Mouse (Mus musculus) embryonic facial prominence, embryonic 13.5 days (tissue): ENCODE data around the gene Mapkbp1. TPM values are rescaled to one million over a fixed set of nuclear protein-coding genes. Genes with fewer than 3 reads are reported as not detected.

Experiments
- ATAC-seq: fragments of 200-750 bp; cut with Nextera tagmentation; 2 replicates; pipeline ENCODE4 v1.8.0; 2017; ENCODE audit warnings: low read depth; ENCODE audit not compliant: insufficient number of reproducible peaks, insufficient read depth, low FRiP score, low TSS enrichment
- H3K27ac ChIP-seq: fragments of 300-500 bp; sonication (generic); 2 replicates; pipeline ENCODE4 v1.5.1; 2015; ENCODE audit warnings: moderate library complexity, mild to moderate bottlenecking, inconsistent platforms
- H3K27me3 ChIP-seq: fragments of 300-500 bp; sonication (generic); 2 replicates; pipeline ENCODE4 v1.6.1; 2015; ENCODE audit warnings: mild to moderate bottlenecking, inconsistent platforms
- H3K36me3 ChIP-seq: fragments of 300-500 bp; sonication (generic); 2 replicates; pipeline ENCODE4 v1.6.1; 2015; ENCODE audit warnings: mild to moderate bottlenecking, inconsistent platforms
- H3K4me1 ChIP-seq: fragments of 300-500 bp; sonication (generic); 2 replicates; pipeline ENCODE4 v1.6.1; 2015; ENCODE audit warnings: inconsistent platforms
- H3K4me2 ChIP-seq: fragments of 300-500 bp; sonication (generic); 2 replicates; pipeline ENCODE4 v1.6.1; 2015; ENCODE audit warnings: moderate library complexity, mild to moderate bottlenecking, inconsistent platforms
- H3K4me3 ChIP-seq: fragments of 300-500 bp; sonication (generic); 2 replicates; pipeline ENCODE4 v1.5.1; 2015; ENCODE audit warnings: mild to moderate bottlenecking, inconsistent platforms
- H3K9ac ChIP-seq: fragments of 300-500 bp; sonication (generic); 2 replicates; pipeline ENCODE4 v1.6.1; 2015; ENCODE audit warnings: mild to moderate bottlenecking, inconsistent platforms
- H3K9me3 ChIP-seq: fragments of 300-500 bp; sonication (generic); 2 replicates; pipeline ENCODE4 v1.6.1; 2016; ENCODE audit warnings: inconsistent platforms
- WGBS: fragments of 180-500 bp; shearing (Covaris S2); methylation state at CpG from one replicate; pipeline ENCODE4 v1.1.7; 2015; ENCODE audit warnings: mixed read lengths; 5-methylcytosine and 5-hydroxymethylcytosine counted together
- polyA plus RNA-seq: library from polyadenylated mRNA; unstranded; fragments of >200 nt; fragmentation: Nextera tagmentation; extraction: Ambion mirVana; gene quantifications from 2 replicates; pipeline ENCODE4 v1.2.1, GENCODE M21; 2015

The Mapkbp1 gene
- polyA plus RNA-seq: 5.5 and 5.7 TPM in 2 replicates

DNA sequence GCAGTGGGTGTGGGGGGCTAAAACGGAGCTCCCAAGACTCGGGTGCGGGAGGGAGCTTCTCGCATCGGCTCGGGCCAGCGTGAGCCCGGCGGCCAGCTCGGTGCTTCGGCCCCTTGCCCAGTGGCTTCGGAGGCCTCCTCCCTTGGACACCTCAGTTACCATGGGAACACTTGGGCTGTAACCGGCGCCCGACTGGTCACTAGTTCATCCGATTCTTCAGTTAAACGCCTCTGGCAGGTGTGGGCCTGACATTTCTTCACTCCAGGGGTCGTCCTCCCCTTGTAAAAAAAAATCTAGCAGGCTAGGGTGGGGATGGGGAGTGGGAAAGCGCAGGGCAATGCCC lies at the start of gene Mapkbp1:
Gene Mapkbp1, plus strand, starts transcription at position 163 of the 343 bp plus-strand sequence.
- Histone ChIP-seq H3K27me3 (no peaks in the 10 kb centered on the region), H3K9ac (peak within 1 kb of the TSS; percentile 92), H3K9me3 (no peaks in the 10 kb centered on the region), H3K4me2 (peak within 1 kb of the TSS; percentile 80), H3K4me3 (peak within 1 kb of the TSS; percentile 81), H3K27ac (peak within 1 kb of the TSS; percentile 71), H3K36me3 (no peaks in the 10 kb centered on the region), H3K4me1 (peaks cover 29% of the 10 kb centered on the region)
- under 1% methylated on average over 19 of the region's 19 CpGs for WGBS
- ATAC-seq: peak; percentile 62; the same call in 1 of the 2 replicates

DNA sequence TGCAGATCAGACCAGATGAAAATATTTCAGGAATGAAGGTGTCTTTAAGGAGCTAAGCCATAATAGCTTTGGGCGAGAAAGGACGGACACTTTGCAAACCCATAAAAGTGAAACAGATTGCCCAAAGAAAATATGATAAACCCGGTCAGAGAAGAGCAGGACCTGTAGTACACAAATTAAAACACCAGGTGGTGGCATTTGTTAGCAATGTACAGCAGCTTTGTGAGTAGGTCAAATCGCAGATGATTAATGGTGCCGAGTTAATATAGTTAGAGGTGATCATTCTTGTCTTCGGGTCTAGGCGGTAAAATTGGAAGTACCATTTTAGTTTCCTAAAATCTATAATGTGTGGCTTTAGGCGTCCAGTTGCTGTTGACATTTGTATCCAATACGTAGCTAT lies 1.9 kb upstream of the Mapkbp1 start:
- H3K36me3 ChIP-seq: 0 out of 2 replicates have a peak, but pooled peaks cover 3% of the 10 kb centered on the region
- H3K4me2 ChIP-seq: no peak overlapping the region
- H3K9me3 ChIP-seq: no peaks in the 10 kb centered on the region
- peaks cover 29% of the 10 kb centered on the region for H3K4me1 ChIP-seq
- no peak overlapping the region for H3K9ac ChIP-seq
- no peak overlapping the region for H3K4me3 ChIP-seq
- no peak overlapping the region for H3K27ac ChIP-seq
- 41% methylated on average over 9 of the region's 9 CpGs for WGBS
- ATAC-seq: no peak
- no peaks in the 10 kb centered on the region for H3K27me3 ChIP-seq

GRCm38 (mm10) chr2:119971316-119971715 lies 1.2 kb upstream of the Mapkbp1 start:
- 78% methylated on average over 3 of the region's 3 CpGs for WGBS
- Histone ChIP-seq H3K4me3 (no peak overlapping the region), H3K4me1 (peaks cover 29% of the 10 kb centered on the region), H3K36me3 (0 out of 2 replicates have a peak, but pooled peaks cover 3% of the 10 kb centered on the region), H3K27ac (peak overlapping the region; percentile 51; the same call in 1 of the 2 replicates), H3K27me3 (no peaks in the 10 kb centered on the region), H3K9me3 (no peaks in the 10 kb centered on the region), H3K9ac (no peak overlapping the region), H3K4me2 (peak overlapping the region; percentile 80)
- no peak for ATAC-seq

DNA sequence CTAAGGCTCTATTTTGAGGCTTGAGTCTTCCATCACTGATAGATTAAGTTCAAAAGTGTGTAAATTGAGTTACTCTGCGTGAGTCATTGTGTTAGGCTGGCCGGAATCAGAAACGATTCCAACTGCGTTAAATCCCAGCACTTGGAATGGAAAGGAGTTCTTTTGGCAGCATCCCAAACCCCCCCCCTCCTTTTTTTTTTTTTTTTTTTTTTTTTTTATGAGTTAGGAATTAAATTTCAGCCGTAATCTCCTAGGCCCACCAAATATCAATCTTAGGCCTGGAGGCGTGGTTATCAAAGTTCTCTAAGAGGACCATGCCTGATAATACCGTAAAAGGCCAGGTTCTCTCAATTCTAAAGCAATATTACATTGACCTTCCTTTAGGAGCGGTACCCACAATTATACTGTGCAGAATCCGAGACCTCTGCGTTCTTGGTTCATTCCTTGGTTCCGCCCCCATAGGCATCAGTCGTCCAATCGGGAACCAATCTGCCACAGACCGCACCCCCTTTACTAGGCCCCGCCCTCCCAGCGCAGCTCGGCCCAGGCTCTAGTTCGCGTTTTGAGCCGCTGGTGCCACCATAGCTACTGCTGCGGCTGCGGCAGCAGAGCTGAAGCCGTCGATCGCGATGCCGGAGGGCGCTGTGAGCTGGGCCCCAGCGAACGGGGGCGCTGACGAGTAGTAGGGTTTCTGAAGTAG lies 512 bp upstream of the Mapkbp1 start:
- peak overlapping the region; percentile 71 for H3K27ac ChIP-seq

DNA sequence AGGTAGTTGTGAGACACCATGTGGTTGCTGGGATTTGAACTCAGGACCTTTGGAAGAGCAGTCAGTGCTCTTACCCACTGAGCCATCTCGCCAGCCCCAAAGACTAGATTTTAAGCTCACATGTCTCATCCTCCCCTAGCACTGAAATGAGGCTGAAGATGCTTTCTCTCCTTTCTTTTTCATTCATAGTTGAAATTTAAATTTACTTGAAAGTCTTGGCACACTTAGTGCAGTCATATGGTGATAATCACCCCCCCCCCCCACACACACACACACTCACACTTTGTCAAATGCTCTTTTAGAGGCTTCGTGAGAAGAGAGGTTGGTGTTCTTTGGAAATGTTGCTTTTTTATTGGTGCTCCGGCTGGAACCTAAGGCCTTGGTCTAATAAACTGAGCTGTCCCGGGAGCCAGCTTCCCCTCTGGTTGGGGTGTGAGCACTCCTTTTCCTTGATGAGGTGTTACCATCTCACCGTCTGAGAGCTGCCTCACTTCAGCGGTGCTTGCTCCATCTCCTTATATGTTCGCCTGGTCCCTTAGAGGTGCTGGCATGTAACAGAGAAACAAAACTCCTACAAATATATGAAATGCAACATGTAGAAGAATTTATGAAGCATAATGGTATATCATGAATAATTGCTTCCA lies 8.0 kb downstream of the Mapkbp1 start:
- Histone ChIP-seq H3K4me1 (peaks cover 17% of the 10 kb centered on the region), H3K36me3 (peaks cover 20% of the 10 kb centered on the region), H3K4me2 (no peak overlapping the region), H3K27ac (no peak overlapping the region), H3K9me3 (no peaks in the 10 kb centered on the region), H3K27me3 (no peaks in the 10 kb centered on the region), H3K4me3 (no peak overlapping the region), H3K9ac (no peak overlapping the region)
- WGBS: 87% methylated on average over 7 of the region's 7 CpGs
- ATAC-seq: no peak

More for the DNA sequence above, 512 bp upstream of the Mapkbp1 start:
- Histone ChIP-seq H3K4me1 (peaks cover 29% of the 10 kb centered on the region), H3K9me3 (no peaks in the 10 kb centered on the region), H3K9ac (peak overlapping the region; percentile 92), H3K4me3 (peak overlapping the region; percentile 81), H3K27me3 (no peaks in the 10 kb centered on the region), H3K4me2 (peak overlapping the region; percentile 80), H3K36me3 (no peaks in the 10 kb centered on the region)
- peak; percentile 97 for ATAC-seq
- WGBS: 1% methylated on average over 32 of the region's 32 CpGs

GRCm38 (mm10) chr2:119981631-119982030 lies 9.1 kb downstream of the Mapkbp1 start:
- Histone ChIP-seq H3K4me1 (peaks cover 17% of the 10 kb centered on the region), H3K27me3 (no peaks in the 10 kb centered on the region), H3K4me2 (no peak overlapping the region), H3K27ac (no peak overlapping the region), H3K9ac (no peak overlapping the region), H3K9me3 (no peaks in the 10 kb centered on the region), H3K36me3 (peaks cover 25% of the 10 kb centered on the region), H3K4me3 (no peak overlapping the region)
- ATAC-seq: no peak
- 40% methylated on average over 2 of the region's 2 CpGs for WGBS

GRCm38 (mm10) chr2:119985871-119986270 lies 13.4 kb downstream of the Mapkbp1 start:
- H3K9ac ChIP-seq: no peak overlapping the region
- 78% methylated on average over 8 of the region's 8 CpGs for WGBS
- no peaks in the 10 kb centered on the region for H3K9me3 ChIP-seq
- no peak overlapping the region for H3K4me2 ChIP-seq
- ATAC-seq: no peak
- no peak overlapping the region for H3K27ac ChIP-seq
- no peaks in the 10 kb centered on the region for H3K27me3 ChIP-seq
- H3K36me3 ChIP-seq: peaks cover 28% of the 10 kb centered on the region
- peaks cover 6% of the 10 kb centered on the region; the same call in 1 of the 2 replicates for H3K4me1 ChIP-seq
- no peak overlapping the region for H3K4me3 ChIP-seq

GRCm38 (mm10) chr2:119986369-119986768 lies 13.9 kb downstream of the Mapkbp1 start:
- 80% methylated on average over 6 of the region's 6 CpGs for WGBS
- H3K27ac ChIP-seq: no peak overlapping the region
- no peak for ATAC-seq
- H3K27me3 ChIP-seq: no peaks in the 10 kb centered on the region
- H3K36me3 ChIP-seq: peaks cover 27% of the 10 kb centered on the region
- peaks cover 6% of the 10 kb centered on the region; the same call in 1 of the 2 replicates for H3K4me1 ChIP-seq
- no peak overlapping the region for H3K4me2 ChIP-seq
- no peak overlapping the region for H3K9ac ChIP-seq
- H3K9me3 ChIP-seq: no peaks in the 10 kb centered on the region
- no peak overlapping the region for H3K4me3 ChIP-seq

- Histone ChIP-seq H3K36me3 (peaks cover 19% of the 10 kb centered on the region), H3K27me3 (no peaks in the 10 kb centered on the region), H3K4me3 (no peak overlapping the region), H3K27ac (no peak overlapping the region), H3K4me1 (no peaks in the 10 kb centered on the region), H3K4me2 (no peak overlapping the region), H3K9ac (no peak overlapping the region), H3K9me3 (no peaks in the 10 kb centered on the region)
- whole genome bisulfite sequencing: 93% methylated on average over 2 of the region's 2 CpGs
- no peak for ATAC-seq
Measured at GRCm38 (mm10) chr2:119987441-119987840, 14.9 kb downstream of the Mapkbp1 start.

DNA sequence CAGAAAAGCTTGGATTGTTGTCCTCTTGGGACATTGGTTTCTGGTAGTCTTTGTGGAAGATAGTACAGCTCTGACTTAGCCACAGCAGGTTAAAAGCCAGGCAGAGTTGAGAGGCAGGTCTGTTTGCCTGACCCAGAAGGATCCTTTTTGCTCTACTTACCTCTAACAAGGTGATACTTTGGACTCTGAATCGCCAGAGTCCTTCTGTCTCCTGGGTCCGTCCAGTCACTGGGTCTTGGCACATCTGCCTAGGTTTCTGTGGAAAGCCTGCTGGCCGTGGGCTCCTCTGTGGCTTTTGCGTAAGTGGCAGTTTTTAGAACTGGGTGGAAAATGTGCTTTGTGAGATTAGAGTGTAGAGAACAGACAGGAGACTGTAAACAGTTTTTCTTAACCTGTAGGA lies 16.5 kb downstream of the Mapkbp1 start:
- Histone ChIP-seq H3K27me3 (no peaks in the 10 kb centered on the region), H3K4me1 (peaks cover 8% of the 10 kb centered on the region; the same call in 1 of the 2 replicates), H3K36me3 (peaks cover 10% of the 10 kb centered on the region; the same call in 1 of the 2 replicates), H3K9ac (no peak overlapping the region), H3K4me2 (no peak overlapping the region), H3K27ac (no peak overlapping the region), H3K4me3 (no peak overlapping the region), H3K9me3 (no peaks in the 10 kb centered on the region)
- 85% methylated on average over 4 of the region's 4 CpGs for WGBS
- no peak for ATAC-seq

GRCm38 (mm10) chr2:119990881-119991280 lies 18.4 kb downstream of the Mapkbp1 start:
- H3K4me2 ChIP-seq: no peak overlapping the region
- WGBS: 68% methylated on average over 6 of the region's 6 CpGs
- no peak overlapping the region for H3K27ac ChIP-seq
- no peak overlapping the region for H3K4me3 ChIP-seq
- H3K4me1 ChIP-seq: peaks cover 25% of the 10 kb centered on the region
- peaks cover 8% of the 10 kb centered on the region; the same call in 1 of the 2 replicates for H3K36me3 ChIP-seq
- H3K9ac ChIP-seq: no peak overlapping the region
- ATAC-seq: no peak
- H3K9me3 ChIP-seq: no peaks in the 10 kb centered on the region
- no peaks in the 10 kb centered on the region for H3K27me3 ChIP-seq

DNA sequence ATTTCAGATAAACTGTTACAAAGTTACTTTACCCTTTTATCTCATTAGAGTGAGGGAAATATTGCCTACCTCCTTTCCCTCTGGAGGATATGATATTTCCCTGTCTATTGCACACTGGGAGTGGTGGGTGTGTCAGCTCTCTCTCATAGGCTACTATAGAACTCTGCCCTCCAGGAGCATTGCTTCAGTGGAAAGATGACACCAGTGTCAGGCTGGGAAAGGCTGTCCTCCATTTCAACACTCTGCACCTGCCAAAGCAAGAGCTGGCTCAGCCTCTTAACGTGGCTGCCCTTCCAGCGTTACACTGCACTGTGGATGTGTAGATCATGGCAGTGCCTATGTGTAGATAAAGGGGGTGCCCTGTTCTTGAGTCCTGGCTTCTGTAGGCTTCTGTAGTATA lies 19.9 kb downstream of the Mapkbp1 start:
- WGBS: 55% methylated on average over 2 of the region's 2 CpGs
- no peak for ATAC-seq
- Histone ChIP-seq H3K9me3 (no peaks in the 10 kb centered on the region), H3K9ac (no peak overlapping the region), H3K4me1 (peaks cover 40% of the 10 kb centered on the region), H3K4me2 (no peak overlapping the region), H3K36me3 (peaks cover 2% of the 10 kb centered on the region; the same call in 1 of the 2 replicates), H3K4me3 (no peak overlapping the region), H3K27ac (no peak overlapping the region), H3K27me3 (no peaks in the 10 kb centered on the region)
